In the genomic region with DNA sequence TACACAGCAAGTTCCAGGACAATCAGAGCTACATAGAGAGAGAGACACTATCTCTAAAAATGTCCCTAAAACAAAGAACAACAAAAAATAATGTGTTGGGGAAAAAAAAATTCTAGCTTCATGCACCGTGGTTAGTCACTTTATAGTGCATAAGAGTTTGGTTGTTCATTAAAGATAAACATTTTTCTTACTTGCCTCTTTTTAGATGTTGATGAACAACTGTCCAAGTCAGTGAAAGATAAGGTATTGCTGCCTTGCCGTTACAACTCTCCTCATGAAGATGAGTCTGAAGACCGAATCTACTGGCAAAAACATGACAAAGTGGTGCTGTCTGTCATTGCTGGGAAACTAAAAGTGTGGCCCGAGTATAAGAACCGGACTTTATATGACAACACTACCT, we compare ENCODE assay signal across 1 mouse cellular context.
TF ChIP-seq lines count a peak whose summit lies in the region.

No protein-coding gene starts in this region.

TF ChIP-seq in MEL, 35 proteins besides CTCF, POLR2A, EP300 and RAD21:
- TF ChIP-seq TCF12 (IDR thresholded peaks at IDR 0.05; ENCODE audit: low read depth, low read length) = peak; percentile 40; the same call in 1 of the 2 replicates
- no peak for TF ChIP-seq MEF2A (IDR thresholded peaks at IDR 0.05; ENCODE audit: extremely low read depth, insufficient replicate concordance, low read depth, low read length, poor library complexity, severe bottlenecking)
- TF ChIP-seq POLR2AphosphoS2 (IDR thresholded peaks at IDR 0.05; ENCODE audit: low read length) = no peak
- no peak for TF ChIP-seq MAFK (IDR thresholded peaks at IDR 0.05; ENCODE audit: borderline replicate concordance, low read depth, low read length)
- no peak for TF ChIP-seq SMC3 (IDR thresholded peaks at IDR 0.05; ENCODE audit: low read depth, low read length)
- no peak for TF ChIP-seq CHD1 (IDR thresholded peaks at IDR 0.05; ENCODE audit: low read depth, low read length)
- no peak for TF ChIP-seq NRF1 (IDR thresholded peaks at IDR 0.05; ENCODE audit: insufficient read depth, low read depth, low read length, poor library complexity, severe bottlenecking)
- no peak for TF ChIP-seq MAX (IDR thresholded peaks at IDR 0.05; ENCODE audit: low read length)
- TF ChIP-seq ZNF384 (IDR thresholded peaks at IDR 0.05; ENCODE audit: low read depth, low read length) = peak; percentile 78
- TF ChIP-seq GABPA (IDR thresholded peaks at IDR 0.05; ENCODE audit: low read depth, low read length) = no peak
- no peak for TF ChIP-seq E2F4 (IDR thresholded peaks at IDR 0.05; ENCODE audit: borderline replicate concordance, low read depth, low read length)
- TF ChIP-seq GATA1 (IDR thresholded peaks at IDR 0.05; ENCODE audit: low read depth, low read length) = peak; percentile 73
- no peak for TF ChIP-seq ELF1 (IDR thresholded peaks at IDR 0.05; ENCODE audit: low read depth, low read length)
- TF ChIP-seq MAZ (IDR thresholded peaks at IDR 0.05; ENCODE audit: low read depth, low read length) = no peak
- TF ChIP-seq UBTF (IDR thresholded peaks at IDR 0.05; ENCODE audit: borderline replicate concordance, insufficient read depth, low read depth, low read length) = 0 out of 2 replicates have a peak, but pooled peaks have one; percentile 55
- TF ChIP-seq ZC3H11A (IDR thresholded peaks at IDR 0.05; ENCODE audit: low read depth, low read length) = no peak
- TF ChIP-seq USF1 (IDR thresholded peaks at IDR 0.05; ENCODE audit: low read depth, low read length) = no peak
- TF ChIP-seq MXI1 (IDR thresholded peaks at IDR 0.05; ENCODE audit: low read depth, low read length) = no peak
- TF ChIP-seq SIN3A (IDR thresholded peaks at IDR 0.05; ENCODE audit: low read length) = peak; percentile 61; the same call in 1 of the 2 replicates
- TF ChIP-seq MYB (IDR thresholded peaks at IDR 0.05; ENCODE audit: low read depth, low read length) = 0 out of 2 replicates have a peak, but pooled peaks have one; percentile 10
- TF ChIP-seq NELFE (IDR thresholded peaks at IDR 0.05; ENCODE audit: low read depth, low read length) = no peak; the same call in 1 of the 2 replicates
- no peak for TF ChIP-seq HCFC1 (IDR thresholded peaks at IDR 0.05; ENCODE audit: low read depth, low read length)
- no peak for TF ChIP-seq ZMIZ1 (IDR thresholded peaks at IDR 0.05; ENCODE audit: low read depth, low read length)
- TF ChIP-seq JUND (IDR thresholded peaks at IDR 0.05; ENCODE audit: low read depth, low read length) = no peak
- TF ChIP-seq CHD2 (IDR thresholded peaks at IDR 0.05; ENCODE audit: low read length) = no peak
- TF ChIP-seq MYC (IDR thresholded peaks at IDR 0.05; ENCODE audit: low read depth, low read length) = no peak
- no peak for TF ChIP-seq ZKSCAN1 (IDR thresholded peaks at IDR 0.05; ENCODE audit: low read depth, low read length)
- 0 out of 2 replicates have a peak, but pooled peaks have one; percentile 44 for TF ChIP-seq ETS1 (IDR thresholded peaks at IDR 0.05; ENCODE audit: low read depth, low read length)
- TF ChIP-seq TBP (IDR thresholded peaks at IDR 0.05; ENCODE audit: low read depth, low read length) = peak; percentile 50; the same call in 1 of the 2 replicates
TF ChIP-seq in MEL: peak in this region for 8.
